Mouse (Mus musculus): Measurements from ENCODE around the gene Tom1l2.

DNA sequence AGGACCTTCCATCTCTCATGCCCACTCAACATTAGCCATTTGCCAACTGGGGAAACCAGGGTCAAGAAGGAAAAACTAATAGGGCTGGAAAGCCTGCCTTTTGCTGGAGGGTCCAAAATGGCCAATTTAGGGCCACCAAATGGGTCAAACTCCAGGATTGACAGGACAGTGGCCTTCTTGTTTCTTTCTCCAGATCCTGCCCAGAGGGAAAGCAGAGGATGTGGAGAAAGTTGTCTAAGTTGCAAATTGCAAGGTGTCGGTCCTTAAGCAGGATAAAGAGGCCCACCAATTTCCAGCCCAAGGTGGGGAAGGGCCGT lies 142.8 kb downstream of the Tom1l2 start:
- TF ChIP-seq CTCF (IDR thresholded peaks at IDR 0.05; ENCODE audit: low read depth) = no peak
- TF ChIP-seq EP300 (IDR thresholded peaks at IDR 0.05; ENCODE audit: low read depth) = no peak
